Mouse (Mus musculus) cerebellum, adult 8-10 months (tissue): Measurements from ENCODE around the gene Homer3.

Experiments used
- DNase-seq: peaks from one replicate; pipeline ENCODE4 v3.0.0; 2022

Homer3 gene

DNA sequence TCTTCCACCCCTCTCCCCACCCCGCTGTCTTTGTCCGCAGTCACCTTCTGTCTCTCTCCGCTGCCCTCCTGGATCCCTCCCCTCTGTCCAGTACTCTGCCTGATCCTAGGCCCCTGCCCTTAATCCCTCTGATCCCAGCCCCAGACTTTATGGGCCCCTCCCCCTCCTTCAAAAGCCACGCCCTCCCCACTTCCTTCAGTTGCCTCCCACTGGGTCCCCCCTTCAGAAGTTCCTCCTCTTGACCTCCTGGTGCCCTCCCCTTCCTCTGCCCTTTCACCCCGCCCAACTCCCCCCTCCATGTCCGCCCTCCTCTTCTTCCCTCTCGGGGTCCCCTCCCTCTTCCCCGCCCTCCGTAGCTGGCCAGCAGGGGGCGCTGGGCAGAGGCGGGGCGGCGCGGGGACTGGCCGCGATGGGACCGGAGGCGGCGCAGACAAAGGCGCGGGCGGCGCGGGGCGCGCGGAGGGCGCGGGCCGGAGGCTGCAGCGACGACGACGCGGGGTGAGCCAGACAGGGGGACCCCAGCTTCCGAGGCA lies at the start of gene Homer3:
TSS of gene Homer3 (plus strand) at position 225 of the 533 bp plus-strand sequence.
- peak; percentile 46 for DNase-seq

DNA sequence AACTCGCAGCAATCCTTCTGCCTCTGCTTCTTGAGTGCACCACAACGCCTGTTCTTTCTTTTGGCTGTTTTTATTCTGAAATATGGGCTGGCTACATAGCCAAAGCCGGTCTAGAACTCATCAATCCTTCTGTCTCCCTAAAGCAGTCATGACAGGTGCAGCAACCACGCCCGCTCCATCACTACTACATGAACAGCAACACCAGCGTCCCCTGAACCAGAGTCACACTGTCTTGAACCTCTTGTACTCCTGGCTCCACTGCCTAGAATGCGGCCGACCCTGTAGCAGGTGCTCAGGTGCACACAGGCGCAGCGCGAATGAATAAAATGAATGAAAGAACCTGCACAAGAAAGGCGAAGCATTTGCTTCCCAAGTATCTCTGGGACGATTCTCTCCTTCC lies 49.0 kb upstream of the Homer3 start:
- DNase-seq: no peak

DNA sequence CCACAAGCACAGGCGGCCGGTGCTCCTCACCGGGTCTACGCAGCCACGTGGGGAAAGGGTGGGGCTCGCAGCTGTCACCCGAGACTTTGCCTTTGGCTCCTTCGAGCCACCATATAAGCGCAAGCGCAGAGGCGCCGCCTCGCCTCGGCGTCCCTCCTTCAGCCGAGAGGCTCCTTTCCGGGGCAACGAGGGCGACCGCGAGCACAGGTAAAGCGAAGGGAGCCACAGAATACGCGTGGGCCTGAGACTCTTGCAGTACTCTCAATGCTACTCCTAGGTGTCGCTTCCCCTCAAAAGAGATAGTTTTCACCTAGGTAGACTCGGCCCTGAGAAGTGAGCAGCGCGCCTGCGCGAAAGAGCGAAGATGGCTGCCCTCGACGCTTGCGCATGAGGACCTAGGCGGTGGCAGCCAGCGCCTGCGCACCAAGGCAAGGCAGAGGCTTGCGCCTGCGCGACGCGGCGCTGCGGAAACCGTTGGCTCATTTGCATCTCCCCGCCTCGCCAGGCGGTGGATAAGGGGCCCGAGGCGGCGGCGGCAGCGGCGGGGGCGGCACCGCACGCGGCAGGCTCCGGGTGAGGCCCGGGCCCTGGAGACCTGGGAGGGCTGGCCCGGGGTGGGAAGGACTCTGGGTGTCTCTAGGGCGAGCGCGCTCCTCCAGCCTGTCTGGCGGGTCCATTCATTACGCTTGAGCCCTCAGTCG lies 48.4 kb upstream of the Homer3 start, which contains the start of the genes Sugp2 and Armc6:
TSS of gene Sugp2 (plus strand) at position 147 of the 701 bp plus-strand sequence.
TSS of gene Armc6 (minus strand) at position 387 of the 701 bp plus-strand sequence.
- peak; percentile 97 for DNase-seq

DNA sequence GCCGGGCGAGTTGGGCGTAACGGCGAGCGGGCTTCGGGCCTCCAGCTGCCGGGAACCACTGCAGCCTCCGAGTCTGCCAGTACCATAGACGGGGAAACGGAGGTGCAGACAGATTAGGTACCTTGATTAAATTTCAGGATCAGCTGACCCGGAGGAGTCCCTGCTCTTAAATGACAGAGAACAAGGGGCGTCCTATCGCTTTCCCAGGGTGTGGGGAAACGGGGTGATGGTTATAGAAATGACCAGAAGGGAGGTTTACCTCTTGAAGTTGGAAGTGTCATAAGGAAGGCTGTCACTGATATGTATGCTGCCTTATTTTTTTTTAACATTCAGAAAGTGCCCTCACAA lies 47.9 kb upstream of the Homer3 start:
- no peak for DNase-seq

DNA sequence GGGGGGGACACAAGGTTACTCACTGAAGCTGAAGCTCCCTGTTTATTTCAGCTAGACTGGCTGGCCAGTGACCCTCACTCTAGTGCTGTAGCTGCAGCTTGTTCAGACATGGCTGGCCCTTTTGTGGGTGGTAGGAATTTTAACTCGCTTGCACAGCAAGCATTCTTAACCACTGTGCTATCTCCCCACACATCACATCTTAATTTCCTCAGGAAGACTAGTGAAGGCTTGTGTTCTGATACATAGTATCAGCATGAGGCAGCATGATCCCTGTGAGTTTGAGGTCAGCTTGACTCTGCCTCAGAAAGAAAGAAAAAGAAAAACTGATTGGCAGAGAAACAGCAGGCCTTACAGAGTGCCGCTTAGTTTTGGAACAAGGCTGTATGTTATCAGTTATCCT lies 44.8 kb upstream of the Homer3 start:
- DNase-seq: no peak

DNA sequence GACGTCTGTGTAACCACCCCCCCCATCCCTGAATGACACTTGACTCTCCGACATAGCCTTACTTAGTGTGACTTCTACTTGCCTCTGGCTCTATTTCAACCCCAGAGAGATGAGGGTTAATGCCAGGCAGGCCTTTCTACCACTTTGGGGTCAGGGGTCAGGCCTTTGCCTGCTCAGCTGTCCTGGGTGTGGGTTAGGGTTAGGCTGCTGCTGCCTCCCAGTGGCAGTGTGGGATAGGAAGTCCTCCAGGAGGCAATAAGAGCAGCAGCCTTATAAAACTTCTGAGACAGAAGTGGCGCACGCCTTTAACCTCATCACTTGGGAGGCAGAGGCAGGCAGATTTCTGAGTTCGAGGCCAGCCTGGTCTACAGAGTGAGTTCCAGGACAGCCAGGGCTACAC lies 42.0 kb upstream of the Homer3 start:
- DNase-seq: no peak

DNA sequence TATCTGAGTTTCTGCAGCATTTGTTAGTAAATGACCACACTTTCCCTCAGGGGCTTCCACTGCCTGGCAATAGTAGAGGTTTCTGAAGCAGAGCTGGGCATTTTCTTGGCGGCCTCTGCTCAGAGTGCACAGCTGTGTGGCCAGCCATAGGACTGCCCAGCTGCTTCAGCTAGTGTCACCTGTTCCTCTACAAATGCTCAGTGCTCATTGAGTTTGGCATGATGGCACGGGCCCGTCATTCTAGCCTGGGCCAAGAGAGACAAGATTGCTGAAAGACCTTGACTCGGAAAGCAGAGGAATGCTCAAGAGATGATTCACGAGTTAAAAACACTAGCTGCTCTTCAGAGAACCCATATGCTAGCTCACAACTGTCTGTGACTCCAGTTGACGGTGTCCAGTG lies 36.0 kb upstream of the Homer3 start:
- no peak for DNase-seq

DNA sequence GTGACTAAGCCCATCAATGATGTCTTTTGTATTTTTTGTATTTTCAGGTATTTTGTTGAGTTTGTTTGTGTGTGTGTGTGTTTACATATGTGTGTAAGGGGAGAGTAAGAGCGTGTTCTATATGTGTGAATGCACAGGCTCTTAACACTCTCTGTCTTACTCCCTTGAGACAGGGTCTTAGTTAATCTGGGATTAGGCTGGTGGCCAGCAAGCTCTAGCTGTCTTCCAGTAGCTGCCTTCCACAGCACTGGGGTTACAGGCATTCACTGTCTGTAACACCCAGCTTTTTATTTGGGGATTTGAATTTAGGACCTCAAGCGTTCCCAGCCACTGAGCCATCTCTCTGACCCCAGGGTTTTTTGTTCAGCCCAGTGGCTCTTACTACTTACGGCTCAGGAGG lies 34.8 kb upstream of the Homer3 start:
- no peak for DNase-seq

DNA sequence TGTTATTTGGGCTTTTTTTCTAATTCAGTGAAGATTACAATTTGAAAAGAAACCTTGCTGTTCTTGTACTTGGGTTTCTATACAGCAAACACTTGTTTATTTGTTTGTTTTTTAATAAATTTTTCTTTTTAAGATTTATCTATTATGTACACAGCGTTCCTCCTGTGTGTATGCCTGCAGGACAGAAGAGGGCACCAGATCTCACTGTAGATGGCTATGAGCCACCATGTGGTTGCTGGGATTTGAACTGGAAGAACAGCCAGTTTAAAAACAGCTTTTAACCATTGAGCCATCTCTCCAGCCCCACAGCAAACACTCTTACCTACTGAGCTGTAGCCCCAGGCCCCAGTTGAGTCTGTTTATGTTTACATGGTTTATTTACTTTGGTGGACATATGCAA lies 28.0 kb upstream of the Homer3 start:
- DNase-seq: no peak

DNA sequence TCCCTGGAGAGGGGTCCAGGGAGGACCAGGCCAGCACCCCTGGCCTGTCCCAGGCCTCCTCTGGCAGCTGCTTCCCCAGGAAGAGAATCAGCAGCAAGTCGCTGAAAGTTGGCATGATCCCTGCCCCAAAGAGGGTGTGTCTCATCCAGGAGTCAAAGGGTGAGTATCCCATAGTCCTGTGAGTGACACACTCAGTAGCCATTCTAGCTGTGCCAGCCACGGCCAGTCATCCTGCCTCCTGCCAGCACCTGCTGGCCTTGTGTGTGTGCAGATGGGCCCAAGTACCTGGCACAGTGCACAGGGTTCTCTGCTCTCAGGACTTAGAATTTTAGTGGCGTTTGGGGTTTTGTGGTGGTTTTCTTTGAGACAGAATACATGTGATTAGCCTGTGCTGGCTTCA lies 25.2 kb upstream of the Homer3 start:
- DNase-seq: peak; percentile 41

DNA sequence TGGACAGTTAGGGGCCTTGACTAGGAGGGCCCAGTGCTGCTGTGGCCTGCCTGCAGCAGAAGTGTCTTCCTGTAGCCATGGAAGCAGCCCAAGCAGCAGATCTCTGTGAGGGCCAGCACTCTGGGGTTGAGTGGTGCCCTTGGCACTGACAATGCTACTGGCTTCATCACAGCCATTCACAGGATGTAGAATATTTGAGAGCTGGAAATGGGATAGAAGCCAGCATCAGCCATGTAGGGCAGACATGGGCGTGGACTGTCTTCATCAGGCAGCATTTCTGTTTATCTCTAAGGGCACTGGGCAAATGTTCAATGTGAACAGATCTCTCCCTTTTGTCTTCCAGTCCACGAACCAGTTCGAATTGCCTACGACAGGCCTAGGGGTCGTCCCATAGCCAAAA lies 24.0 kb upstream of the Homer3 start:
- DNase-seq: no peak

DNA sequence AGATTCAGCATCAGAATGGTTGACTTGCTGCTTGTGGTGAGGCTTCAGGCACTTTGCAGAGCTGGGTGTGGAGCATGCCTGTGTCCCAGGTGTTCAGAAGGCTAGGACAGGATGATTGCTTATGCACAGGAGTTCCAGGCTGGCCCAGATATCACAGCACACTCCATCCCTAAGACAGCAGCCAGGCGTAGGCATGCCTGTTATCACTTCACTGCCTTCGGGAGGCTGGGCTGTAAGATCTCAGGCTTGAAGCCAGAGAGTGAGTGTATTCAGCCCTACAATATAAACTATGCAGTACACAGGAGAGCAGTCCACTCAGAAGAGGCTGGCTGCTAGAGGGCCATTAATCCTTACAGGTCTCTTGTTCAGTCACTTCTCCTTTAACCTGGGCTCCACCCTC lies 23.6 kb upstream of the Homer3 start:
- DNase-seq: no peak

DNA sequence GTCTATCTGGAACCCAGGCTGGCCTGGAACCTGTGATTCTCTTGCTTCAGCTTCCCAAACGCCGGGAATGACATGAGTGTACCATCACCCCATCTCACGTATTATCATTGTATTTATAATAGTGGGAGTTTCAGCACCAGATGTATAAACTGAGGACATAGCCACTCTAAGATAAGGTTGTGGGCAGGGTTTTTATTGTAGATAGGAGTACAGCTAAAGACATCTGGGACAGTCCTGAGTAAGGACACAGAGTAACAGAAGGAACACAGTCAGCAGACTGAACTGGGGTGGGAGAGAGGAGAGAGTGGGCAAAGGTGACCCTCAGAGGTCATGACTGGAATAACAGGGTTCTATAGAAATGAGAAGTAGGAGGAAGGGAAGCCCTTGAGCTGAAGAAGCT lies 15.0 kb upstream of the Homer3 start:
- DNase-seq: no peak

DNA sequence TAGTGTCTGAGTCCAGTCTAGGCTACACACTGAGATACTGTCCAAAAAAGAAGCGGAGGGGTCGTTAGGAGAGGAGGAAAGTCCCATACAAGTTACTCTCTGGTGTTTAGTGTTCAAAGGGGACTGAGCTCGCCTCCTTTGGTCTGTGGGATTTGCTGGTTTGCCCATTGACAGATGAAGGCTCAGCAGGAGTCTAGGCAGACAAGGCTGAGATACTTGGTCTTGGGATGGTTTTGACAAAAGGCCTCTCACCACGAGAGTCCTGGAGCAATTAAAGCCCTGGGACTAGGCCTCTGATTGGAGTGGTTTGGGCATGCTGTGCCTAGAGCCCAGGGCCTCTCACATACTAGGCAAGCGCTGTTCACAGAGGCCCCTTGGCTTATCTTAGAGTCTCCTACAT lies 14.3 kb upstream of the Homer3 start:
- DNase-seq: peak; percentile 16

DNA sequence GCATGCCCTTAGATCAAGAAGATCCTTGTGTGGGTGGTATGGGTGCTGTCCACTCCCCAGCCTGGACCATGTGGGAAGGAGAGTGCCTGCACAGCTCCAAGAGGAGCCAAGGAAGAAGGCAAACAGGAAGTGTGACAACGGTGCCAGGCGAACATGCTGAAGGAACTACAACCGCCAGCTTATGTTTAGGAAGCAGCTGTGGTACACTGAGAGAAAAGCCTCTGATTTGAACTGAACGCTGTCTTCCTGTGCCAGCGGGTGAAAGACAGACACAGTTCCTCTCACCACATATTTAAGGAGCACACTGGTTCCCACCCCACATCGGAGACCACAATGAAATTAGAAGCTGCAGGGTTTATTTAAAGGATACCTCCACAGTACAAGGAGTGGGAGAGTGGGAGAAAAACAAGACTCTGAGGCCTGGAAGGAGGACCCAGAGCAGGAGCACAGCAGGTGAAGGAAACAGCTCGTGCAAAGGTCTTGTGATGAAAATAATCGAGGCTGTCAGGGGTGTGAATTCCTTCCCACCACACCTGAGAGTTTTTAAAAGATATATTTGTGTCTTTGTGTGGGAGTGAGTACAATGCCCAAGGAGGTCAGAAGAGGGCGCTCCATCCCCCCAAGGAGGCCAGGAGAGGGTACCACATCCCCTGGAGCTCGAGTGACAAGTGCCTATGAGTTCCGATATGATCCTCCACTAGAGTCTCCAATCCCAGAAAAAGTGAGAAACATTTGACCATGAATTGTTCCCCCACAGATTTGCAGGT lies 13.6 kb upstream of the Homer3 start:
- peak; percentile 24 for DNase-seq

DNA sequence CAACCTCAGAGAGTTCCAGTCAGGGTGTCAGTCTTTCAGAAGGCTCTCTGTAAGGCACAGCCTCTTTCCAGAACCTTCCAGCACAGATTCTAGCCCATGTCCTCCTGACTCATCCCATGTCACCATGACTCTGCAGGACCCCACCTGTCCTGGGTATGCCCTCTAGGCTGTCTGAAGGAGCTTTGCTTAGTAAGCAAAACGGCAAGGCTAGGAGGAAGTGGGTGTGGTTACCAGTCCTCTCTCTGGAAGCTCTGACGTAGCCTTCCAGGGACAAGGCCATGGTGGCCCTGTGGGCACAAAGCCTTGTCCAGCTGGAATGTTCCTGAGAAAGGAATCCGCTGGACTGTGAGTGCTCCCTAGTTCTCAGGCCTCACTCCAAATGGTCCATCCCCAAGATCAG lies 9.7 kb upstream of the Homer3 start:
- DNase-seq: no peak

DNA sequence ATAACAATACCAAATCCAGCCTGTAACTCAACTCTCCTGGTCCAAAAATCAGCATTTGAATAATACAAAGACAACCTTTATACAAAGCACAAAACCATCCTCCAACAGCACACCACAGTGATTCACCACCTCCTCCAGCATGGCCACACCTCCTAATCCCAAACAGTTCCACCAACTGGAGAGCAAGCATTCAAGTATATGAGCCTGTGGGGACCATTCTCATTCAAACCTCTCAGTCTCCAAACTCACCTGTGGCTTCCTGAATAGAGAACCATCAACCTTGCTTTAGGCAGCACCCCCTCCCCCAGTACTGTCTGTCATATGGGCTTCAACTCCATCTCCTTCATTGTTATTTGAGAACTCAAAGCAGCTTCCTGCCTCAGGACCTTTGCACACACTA lies 8.3 kb upstream of the Homer3 start:
- DNase-seq: no peak

DNA sequence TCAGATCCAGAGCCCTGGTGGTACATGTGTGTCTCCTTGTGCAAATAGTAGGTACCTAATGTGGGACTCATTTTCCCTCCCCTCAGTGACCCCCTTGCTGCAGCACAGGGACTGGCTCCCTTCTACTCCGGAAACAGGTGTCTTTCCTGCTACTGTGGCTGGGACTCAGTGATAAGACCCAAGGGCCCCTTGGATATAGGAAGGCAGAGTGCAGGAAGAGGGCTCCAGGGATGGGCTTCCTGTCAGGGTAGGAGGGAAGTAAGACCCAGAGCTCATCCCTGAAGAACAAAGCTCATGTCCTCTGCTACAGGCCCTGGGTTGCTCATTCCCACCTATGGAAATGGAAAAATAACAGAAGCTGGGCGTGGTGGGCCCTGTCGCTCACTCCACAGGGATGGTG lies 6.2 kb upstream of the Homer3 start:
- no peak for DNase-seq

DNA sequence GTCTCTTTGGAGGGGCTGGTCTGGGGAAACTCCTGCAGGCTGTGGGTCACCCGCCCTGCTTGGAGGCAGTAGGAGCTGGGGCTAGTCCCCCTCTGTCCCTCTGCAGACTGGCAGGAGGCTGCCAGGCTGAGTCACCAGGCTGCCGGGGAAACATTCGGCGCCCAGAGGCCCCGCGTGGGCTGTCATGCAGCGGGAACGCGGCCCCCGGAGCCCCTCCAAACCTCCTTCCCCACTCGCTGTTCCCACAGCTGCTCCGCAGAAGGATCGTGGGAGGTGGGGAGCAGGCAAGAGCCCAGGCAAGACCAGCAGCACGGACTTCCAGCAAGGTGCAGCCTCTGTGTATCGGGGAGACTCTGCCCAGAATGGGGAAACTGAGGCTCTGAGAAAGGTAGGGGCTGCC lies 4.5 kb upstream of the Homer3 start:
- no peak for DNase-seq

DNA sequence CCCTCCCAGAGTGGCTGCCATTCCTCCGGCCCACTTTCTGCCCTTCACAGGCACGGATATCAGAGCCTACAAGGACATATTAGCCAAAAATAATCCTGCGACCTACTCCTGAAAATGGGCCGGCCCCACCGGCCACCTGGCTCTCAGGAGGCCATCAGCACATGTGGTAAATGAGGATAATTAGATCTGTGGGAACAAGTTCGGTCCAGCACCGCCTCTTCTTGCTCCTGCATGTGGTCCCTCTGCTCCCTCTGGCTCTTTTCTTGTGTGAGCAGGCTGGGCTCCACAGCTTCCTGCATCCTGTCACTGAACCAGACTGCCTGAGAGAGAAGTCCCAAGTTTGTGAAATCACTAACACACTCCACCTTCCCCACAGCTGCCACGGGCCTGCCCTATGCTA lies 3.4 kb upstream of the Homer3 start:
- no peak for DNase-seq

DNA sequence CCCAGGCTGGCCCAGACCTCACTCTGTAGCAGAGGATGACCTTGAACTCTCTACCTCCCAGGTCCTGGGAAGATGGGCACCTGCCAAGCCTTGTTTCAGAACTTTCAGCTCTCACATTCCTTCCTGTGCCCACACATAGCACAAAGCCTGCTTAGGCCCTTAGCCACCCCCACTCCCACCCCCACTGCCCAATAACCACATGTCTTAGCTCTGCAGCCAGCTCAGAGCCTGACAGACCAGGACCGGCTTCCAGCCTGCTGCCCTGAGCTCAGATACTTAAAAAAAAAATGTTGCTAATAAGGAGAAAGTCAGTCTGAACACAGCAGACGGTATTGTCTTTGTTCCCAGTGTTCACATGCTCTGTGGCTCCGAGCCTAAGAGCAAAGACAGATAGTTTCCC lies 1.6 kb upstream of the Homer3 start:
- DNase-seq: no peak

DNA sequence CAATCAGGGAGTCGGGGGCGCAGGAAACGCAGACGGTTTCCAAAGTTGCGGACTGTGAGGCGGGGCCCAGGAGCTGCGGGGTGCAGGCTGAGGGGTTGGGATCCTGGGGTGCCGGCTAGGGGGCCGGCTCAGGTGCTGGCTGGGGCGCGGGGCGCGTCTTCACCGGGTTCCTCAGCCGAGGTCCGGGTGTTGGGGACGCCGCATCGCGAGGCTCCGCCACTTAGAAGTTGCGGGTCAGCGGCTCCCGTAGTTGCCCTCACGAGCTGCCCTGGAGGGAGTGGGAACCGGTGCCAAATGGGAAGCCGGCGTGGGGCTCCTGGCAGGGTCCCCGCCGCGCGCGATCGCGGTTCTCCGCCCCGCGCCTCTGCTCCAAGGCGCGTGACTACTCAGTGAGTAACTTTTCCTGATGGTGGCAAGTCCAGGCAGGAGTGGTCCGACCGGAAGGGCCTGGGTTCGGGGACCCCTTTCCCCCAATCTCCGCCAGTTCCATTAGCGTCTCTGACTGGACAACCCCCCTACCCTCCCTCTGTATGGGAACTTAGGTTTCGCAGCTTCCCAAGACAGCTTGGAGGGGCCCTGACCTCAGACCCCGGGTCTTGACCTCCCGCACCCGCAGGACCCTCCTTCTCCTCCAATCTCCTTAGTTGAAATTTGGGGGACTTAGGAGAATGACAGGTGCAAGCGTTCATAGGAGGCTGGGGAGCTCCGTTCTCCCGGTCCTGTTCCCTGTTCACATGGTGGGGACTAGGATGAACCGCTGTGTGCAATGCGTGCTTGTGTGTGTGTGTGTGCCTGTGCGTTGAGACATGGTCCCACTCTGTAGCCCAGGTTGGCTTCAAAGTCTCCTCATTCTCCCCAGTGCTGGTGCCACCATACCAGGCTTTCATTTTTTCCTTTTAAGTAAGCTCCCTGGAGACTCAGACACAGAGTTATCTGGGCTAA lies 780 bp downstream of the Homer3 start:
- no peak for DNase-seq

DNA sequence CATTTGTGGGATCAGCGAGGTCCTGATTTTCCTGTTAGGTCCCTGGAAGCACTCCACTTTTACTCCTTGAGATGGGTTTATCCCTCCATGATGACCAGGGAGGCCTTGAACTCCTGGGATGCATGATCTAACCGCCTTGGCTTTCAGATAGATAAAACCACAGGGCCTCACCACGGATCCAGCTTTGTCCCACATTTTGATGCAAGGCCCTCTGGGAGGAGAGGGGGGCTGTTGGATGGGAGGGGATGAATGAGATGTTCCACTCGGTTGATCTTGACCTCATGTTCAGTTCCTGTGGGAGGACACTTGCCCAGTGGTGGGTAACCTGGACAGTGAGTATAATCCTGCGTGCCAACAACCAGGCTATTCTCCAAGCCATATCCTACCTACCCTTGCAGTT lies 1.8 kb downstream of the Homer3 start:
- no peak for DNase-seq
